Mouse (Mus musculus): ENCODE measurements around the gene Pus3.
A peak's percentile ranks its signal among the peaks of the same experiment; 100 is the strongest.
"Not testable (repeated sequence)": the region's sequence is repeated elsewhere in the genome, so short reads cannot be mapped to it uniquely, and the experiment has no call there.

Gene Pus3

DNA sequence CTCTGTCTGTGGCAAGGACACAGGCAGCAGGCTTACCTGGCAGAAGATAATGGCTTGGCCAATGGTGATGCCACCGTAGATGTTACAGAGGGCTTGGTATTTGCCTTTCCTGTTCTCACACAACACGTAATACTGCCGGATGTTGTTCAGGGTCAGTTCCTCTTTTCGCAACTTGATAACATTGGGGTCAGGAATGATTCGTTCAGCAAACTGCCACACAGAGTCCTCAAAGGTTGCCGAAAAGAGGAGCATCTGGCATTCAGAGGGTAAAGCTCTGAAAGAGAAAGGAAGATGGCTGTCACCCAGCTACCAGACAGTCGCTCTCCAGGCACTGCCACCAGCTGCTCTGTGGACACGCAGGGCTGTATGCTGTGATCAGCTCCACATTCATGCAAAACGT is 11.7 kb upstream of the Pus3 start:
- DNase-seq = no peak

- DNase-seq = no peak
Observed at GRCm38 (mm10) chr9:35548455-35548854, 9.9 kb upstream of the Pus3 start.

GRCm38 (mm10) chr9:35556494-35557102 is 1.8 kb upstream of the Pus3 start:
- peak; percentile 31 for DNase-seq

GRCm38 (mm10) chr9:35559009-35559890 is 855 bp downstream of the Pus3 start:
- peak; percentile 85 for DNase-seq

- no peak for DNase-seq
Observed at GRCm38 (mm10) chr9:35561076-35561475, 2.7 kb downstream of the Pus3 start.

GRCm38 (mm10) chr9:35561583-35561982 is 3.2 kb downstream of the Pus3 start:
- DNase-seq = no peak

GRCm38 (mm10) chr9:35564536-35565240 is 6.3 kb downstream of the Pus3 start:
- DNase-seq = no peak

- DNase-seq = no peak
Observed at GRCm38 (mm10) chr9:35567995-35568394, 9.6 kb downstream of the Pus3 start.

GRCm38 (mm10) chr9:35569571-35570534 is 11.5 kb downstream of the Pus3 start, which contains the start of the genes Pate2 and Hyls1:
TSS of gene Pate2 (plus strand) at chr9:35570284.
TSS of gene Hyls1 (minus strand) at chr9:35570398.
- DNase-seq = peak; percentile 96

GRCm38 (mm10) chr9:35570663-35571062 is 12.3 kb downstream of the Pus3 start:
- no peak for DNase-seq

GRCm38 (mm10) chr9:35574416-35574815 is 16.0 kb downstream of the Pus3 start:
- no peak for DNase-seq

DNA sequence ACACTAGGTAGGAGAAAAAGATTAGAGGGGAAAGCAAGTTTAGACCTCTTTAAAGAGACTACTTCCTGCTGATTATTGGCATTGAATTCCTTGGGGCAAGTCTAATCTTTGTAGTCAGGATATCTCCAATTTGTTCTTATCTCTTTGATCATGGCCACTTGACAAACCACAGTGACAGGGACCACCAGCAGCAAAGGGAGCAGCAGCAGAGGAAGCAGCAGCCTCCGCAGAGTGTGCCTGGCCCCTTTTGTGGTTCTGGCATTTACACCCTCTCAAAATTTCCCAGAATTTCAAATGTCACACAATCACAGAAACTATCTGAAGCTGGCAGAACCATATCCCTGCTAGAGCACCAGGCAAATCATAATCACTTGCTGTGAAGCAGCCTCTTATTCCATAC is 29.3 kb downstream of the Pus3 start:
- no peak for DNase-seq

DNA sequence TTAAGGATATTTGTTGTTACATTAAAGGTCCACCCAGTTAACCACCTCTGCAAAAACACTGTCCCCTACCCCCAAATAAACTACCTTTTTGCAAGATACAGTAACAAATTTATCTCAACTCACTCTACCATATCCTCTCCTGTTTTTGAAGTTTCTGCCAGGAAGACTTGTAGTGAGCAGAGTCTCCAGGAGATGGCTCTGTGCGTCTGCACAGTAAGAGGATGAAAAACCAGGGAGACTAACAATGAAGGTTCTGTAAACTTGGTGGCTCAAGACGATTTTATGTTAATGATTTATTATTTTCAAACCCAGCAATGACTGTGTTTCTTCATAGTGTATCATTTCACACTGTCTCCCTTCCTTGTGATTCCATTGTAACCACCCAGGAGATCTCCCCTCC is 34.5 kb downstream of the Pus3 start:
- DNase-seq = peak; percentile 20

- no peak for DNase-seq
Observed at GRCm38 (mm10) chr9:35607647-35608405, 49.4 kb downstream of the Pus3 start.

DNA sequence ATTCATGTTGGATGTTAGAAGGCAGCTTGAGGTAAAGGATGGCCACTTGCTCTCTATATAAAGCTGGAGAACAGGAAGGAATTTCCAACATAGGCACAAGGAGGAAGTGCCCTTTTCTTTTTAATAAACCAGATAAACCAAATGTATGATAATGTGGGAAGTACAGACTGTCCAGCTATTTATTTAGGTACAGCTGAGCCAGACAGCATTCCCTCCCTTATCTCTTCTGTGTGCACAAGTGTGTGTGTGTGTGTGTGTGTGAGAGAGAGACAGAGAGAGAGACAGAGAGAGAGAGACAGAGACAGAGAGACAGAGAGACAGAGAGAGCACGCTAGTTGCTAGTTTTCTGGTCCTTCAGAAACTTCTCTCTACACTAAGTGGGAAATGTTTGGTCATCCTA is 53.4 kb downstream of the Pus3 start, which contains the start of gene Pate4:
Gene Pate4, minus strand, starts transcription at position 101 of the 400 bp plus-strand sequence.
- no peak for DNase-seq

GRCm38 (mm10) chr9:35614005-35614404 is 55.6 kb downstream of the Pus3 start:
- DNase-seq = no peak

DNA sequence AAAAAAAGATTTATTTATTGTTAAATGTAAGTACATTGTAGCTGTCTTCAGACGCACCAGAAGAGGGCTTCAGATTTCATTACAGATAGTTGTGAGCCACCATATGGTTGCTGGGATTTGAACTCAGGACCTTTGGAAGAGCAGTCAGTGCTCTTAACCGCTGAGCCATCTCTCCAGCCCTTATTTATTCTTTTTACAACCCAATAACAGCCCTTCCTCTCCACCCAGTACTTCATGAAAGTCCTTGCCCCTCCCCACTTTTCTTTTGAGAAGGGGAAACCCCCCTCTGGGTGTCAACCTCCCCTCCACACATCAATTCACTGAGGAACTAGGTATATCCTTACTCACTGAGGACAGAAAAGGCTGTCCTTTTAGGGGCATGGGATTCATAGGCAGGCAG is 58.4 kb downstream of the Pus3 start:
- DNase-seq = not testable (repeated sequence)
